Mouse (Mus musculus) E14TG2a.4 (cell line): ENCODE measurements around the gene Gm43064.
A peak's percentile ranks its signal among the peaks of the same experiment; 100 is the strongest.
"Not testable (repeated sequence)": the region's sequence is repeated elsewhere in the genome, so short reads cannot be mapped to it uniquely, and the experiment has no call there.

ENCODE experiments used
- H3K27me3 ChIP-seq: 2 replicates; pipeline ENCODE4 v1.6.1; 2014; ENCODE audit warnings: low read length, control low read depth; ENCODE audit not compliant: insufficient read depth
- H3K36me3 ChIP-seq: 2 replicates; pipeline ENCODE4 v1.6.1; 2014; ENCODE audit warnings: low read length, control low read depth; ENCODE audit not compliant: insufficient read depth
- H3K4me1 ChIP-seq: replicated peaks from 2 replicates; pipeline ENCODE4 v1.6.1; 2014; ENCODE audit warnings: low read depth, low read length, control low read depth
- H3K4me3 ChIP-seq: replicated peaks from 2 replicates; pipeline ENCODE4 v1.5.1; 2014; ENCODE audit warnings: mild to moderate bottlenecking, low read length
- H3K9me3 ChIP-seq: 2 replicates; pipeline ENCODE4 v1.6.1; 2014; ENCODE audit warnings: low read length, control low read depth
- CTCF ChIP-seq: conservative IDR thresholded peaks from 2 replicates; pipeline ENCODE4 v1.5.1; 2014; ENCODE audit warnings: low read length
- NANOG ChIP-seq: IDR thresholded peaks from 2 replicates; pipeline ENCODE4 v1.6.1; 2014; ENCODE audit warnings: borderline replicate concordance, low read length, mixed read lengths
- POU5F1 ChIP-seq: IDR thresholded peaks from 2 replicates; pipeline ENCODE4 v1.6.1; 2014; ENCODE audit warnings: low read length, borderline replicate concordance

The Gm43064 gene

DNA sequence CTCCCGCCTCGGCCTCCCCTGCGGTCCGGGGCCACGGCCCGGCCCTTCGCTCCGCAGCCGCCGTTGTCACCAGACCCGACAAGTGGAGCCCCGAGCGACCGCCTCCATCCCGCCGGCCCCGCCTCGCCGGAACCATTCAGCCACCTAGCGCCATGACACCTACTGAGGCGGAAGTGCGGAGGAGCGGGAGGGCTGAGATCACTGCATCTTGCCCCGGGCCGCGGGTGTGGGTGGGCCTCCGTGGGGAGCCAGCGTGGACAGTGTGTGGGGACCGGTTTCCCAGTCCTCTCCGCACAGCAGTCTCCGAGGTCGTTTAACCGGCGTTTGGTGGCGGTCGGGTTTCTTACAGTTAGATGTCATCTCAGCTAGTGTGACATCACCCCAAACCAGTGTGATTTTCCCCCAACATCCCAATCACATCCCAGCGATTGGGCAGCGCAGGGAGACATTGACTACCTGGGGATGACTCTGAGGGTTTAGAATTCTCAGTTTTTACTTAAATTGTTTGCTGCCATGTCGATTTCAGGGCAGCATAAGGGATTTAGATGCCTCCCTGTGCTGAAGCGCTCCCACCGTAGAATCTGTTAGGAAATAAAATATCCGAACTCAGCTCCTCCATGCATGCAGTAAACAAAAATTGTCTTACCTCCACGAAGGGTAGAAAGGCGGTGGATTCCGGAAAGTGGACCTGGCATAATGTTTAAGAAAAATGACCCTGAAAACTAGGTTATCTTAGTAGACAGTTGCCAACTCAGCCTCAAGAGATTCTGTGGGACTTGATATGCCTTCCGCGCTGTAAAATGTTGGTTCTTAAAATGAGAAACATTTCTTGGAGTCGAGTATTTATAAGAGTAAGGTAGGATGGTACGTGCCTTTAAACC is 17.9 kb upstream of the Gm43064 start, which contains the start of gene Hipk1:
TSS of gene Hipk1 (minus strand) at position 334 of the 881 bp plus-strand sequence.
- peaks cover 13% of the 10 kb centered on the region for H3K27me3 ChIP-seq
- no peaks in the 10 kb centered on the region for H3K9me3 ChIP-seq
- peak within 1 kb of the TSS; percentile 92 for H3K4me3 ChIP-seq
- H3K4me1 ChIP-seq: peaks cover 48% of the 10 kb centered on the region
- no peaks in the 10 kb centered on the region for H3K36me3 ChIP-seq
- no peak for TF ChIP-seq CTCF
- TF ChIP-seq NANOG: no peak
- no peak for TF ChIP-seq POU5F1

DNA sequence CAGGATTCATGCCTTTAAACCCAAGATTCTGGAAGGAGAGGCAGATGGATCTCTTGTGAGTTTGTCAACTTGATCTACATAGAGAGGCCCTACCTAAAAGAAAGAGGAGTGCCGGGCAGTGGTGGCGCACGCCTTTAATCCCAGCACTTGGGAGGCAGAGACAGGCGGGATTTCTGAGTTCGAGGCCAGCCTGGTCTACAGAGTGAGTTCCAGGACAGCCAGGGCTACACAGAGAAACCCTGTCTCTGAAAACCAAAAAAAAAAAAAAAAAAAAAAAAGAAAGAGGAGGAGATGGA is 17.3 kb upstream of the Gm43064 start:
- H3K9me3 ChIP-seq, H3K36me3 ChIP-seq: not testable (repeated sequence)
- Histone ChIP-seq H3K27me3 (peaks cover 13% of the 10 kb centered on the region), H3K4me3 (peak overlapping the region; percentile 92), H3K4me1 (peaks cover 42% of the 10 kb centered on the region)

DNA sequence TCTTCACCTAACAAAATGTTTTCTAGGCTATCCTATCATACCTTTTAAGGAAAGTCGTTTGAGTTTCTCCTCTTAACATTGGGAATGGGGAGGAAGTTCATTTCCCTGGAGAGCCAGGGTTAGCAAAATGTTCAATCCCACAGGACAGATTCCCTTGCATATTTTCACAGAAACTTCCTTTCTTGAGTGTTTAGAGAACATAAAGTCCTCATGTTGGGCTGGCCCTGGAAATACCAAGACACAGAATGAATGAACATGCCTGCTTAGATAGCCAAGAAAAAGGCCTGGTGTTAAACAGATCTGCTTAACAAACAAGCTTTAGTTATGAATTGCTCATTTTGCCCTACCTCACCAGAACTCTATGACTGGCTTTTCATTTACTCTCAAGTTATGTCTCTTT is 16.8 kb upstream of the Gm43064 start:
- peaks cover 37% of the 10 kb centered on the region for H3K4me1 ChIP-seq
- H3K36me3 ChIP-seq: no peaks in the 10 kb centered on the region
- peaks cover 13% of the 10 kb centered on the region for H3K27me3 ChIP-seq
- TF ChIP-seq CTCF (no peak), POU5F1 (no peak), NANOG (no peak)
- H3K4me3 ChIP-seq: no peak overlapping the region
- no peaks in the 10 kb centered on the region for H3K9me3 ChIP-seq

DNA sequence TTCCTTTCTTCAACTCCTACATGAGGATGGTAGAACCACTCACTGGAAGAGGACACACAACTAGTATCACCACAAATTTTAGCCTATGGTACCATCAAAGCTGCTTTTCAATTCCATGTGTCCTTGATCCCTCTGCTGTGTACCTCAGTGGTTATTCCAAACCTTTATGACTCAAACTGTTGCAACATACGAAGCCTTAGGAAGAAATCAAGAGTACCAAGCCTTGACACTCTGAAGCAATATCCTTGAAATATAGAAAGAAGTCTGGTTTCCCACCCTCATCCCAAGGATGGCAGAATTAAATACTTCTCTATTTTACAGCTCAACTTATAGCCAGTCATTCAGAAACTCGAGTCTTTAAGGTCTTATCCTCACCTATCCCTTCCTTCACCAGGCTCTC is 13.0 kb upstream of the Gm43064 start:
- Histone ChIP-seq H3K27me3 (peaks cover 13% of the 10 kb centered on the region), H3K36me3 (no peaks in the 10 kb centered on the region), H3K4me1 (peaks cover 12% of the 10 kb centered on the region), H3K4me3 (no peak overlapping the region), H3K9me3 (no peaks in the 10 kb centered on the region)
- no peak for TF ChIP-seq NANOG
- no peak for TF ChIP-seq POU5F1

DNA sequence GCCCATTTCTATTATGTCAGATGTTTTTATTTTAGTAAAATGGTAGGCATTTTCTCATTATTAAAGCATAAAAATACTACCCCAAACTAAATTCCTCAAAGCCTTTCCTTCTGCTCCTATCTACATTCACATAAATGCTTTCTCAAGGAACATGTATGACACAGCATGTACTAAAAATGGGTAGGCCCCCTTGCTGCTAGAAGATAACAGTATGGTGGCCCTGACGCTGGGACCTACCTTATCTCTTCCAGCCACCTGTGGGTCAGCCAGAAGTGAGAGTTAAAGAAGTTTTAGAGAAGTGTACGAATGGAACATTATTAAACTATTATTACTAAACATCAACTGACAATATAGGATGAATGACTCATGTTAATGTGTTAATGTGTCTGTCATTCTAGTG is 9.9 kb upstream of the Gm43064 start:
- Histone ChIP-seq H3K9me3 (no peaks in the 10 kb centered on the region), H3K27me3 (peaks cover 13% of the 10 kb centered on the region), H3K4me1 (peaks cover 8% of the 10 kb centered on the region), H3K36me3 (peaks cover 30% of the 10 kb centered on the region), H3K4me3 (no peak overlapping the region)
- TF ChIP-seq CTCF (no peak), POU5F1 (no peak), NANOG (no peak)

GRCm38 (mm10) chr3:103801631-103802531 is 7.5 kb upstream of the Gm43064 start:
- Histone ChIP-seq H3K4me1 (peaks cover 8% of the 10 kb centered on the region), H3K36me3 (peaks cover 52% of the 10 kb centered on the region), H3K9me3 (no peaks in the 10 kb centered on the region), H3K27me3 (no peaks in the 10 kb centered on the region), H3K4me3 (no peak overlapping the region)
- no peak for TF ChIP-seq NANOG
- TF ChIP-seq CTCF: no peak
- no peak for TF ChIP-seq POU5F1

DNA sequence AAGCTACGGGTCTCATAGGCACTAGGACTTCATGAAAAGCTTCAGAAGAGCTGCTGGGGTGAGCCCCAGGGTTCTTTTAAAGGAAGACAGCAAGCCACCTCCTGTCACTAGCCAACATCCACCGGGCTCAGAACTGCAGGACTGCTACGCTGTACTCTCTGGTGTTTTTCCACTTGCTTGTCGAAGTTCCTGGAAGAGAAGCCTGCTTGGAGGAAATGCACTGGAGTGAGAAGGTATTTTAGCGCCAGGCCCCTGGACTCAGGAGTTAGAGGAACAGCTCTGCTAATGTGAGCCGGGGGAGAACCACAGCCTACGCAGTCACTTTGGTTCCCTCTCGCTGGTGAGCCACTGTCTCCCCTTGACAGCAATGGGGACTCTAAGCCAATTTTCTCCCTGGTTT is 6.5 kb upstream of the Gm43064 start:
- H3K36me3 ChIP-seq: peaks cover 61% of the 10 kb centered on the region
- no peaks in the 10 kb centered on the region for H3K9me3 ChIP-seq
- H3K4me1 ChIP-seq: peaks cover 11% of the 10 kb centered on the region
- H3K4me3 ChIP-seq: no peak overlapping the region
- TF ChIP-seq NANOG: no peak
- TF ChIP-seq POU5F1: no peak
- no peak for TF ChIP-seq CTCF
- no peaks in the 10 kb centered on the region for H3K27me3 ChIP-seq

DNA sequence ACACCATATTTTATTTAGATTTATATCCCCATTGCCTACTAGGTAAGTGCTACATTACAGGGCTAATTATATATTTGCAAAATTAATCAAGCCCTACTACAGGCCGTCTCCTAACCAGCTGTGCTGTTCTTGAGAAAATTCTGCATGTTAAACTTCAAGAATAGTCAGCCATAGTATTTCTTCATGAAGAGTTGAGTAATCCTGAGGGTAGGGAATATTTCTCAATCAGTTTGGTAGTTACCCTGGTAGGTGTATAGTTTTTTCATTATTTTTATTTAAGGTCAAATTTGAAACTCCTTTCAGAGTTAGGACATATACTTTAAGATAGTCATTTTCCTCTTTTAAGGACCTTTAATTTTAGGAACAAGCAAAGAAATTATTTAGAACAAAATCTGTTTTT is 3.7 kb upstream of the Gm43064 start:
- no peaks in the 10 kb centered on the region for H3K9me3 ChIP-seq
- H3K36me3 ChIP-seq: peaks cover 61% of the 10 kb centered on the region
- H3K4me1 ChIP-seq: peaks cover 26% of the 10 kb centered on the region
- TF ChIP-seq NANOG: no peak
- no peak for TF ChIP-seq POU5F1
- no peak for TF ChIP-seq CTCF
- no peak overlapping the region for H3K4me3 ChIP-seq
- H3K27me3 ChIP-seq: no peaks in the 10 kb centered on the region

- no peaks in the 10 kb centered on the region for H3K9me3 ChIP-seq
- peaks cover 29% of the 10 kb centered on the region for H3K36me3 ChIP-seq
- peak overlapping the region; percentile 96 for H3K4me3 ChIP-seq
- H3K27me3 ChIP-seq: no peaks in the 10 kb centered on the region
- TF ChIP-seq POU5F1: no peak
- TF ChIP-seq NANOG: no peak
- peaks cover 22% of the 10 kb centered on the region for H3K4me1 ChIP-seq
Observed at GRCm38 (mm10) chr3:103809799-103810150, 402 bp downstream of the Gm43064 start.
